Mouse (Mus musculus): ENCODE data around the gene Wdr70.
"Not testable (repeated sequence)": the region's sequence is repeated elsewhere in the genome, so short reads cannot be mapped to it uniquely, and the experiment has no call there.

The Wdr70 gene

GRCm38 (mm10) chr15:8098774-8099749 lies at the start of gene Wdr70:
TSS of gene Wdr70 (minus strand) at chr15:8099209.
- peak; percentile 99 for DNase-seq (ENCODE audit: low spot score)

- DNase-seq (ENCODE audit: low spot score), result no peak
These were observed 36.6 kb upstream of the Wdr70 start for GRCm38 (mm10) chr15:8135606-8136005.

GRCm38 (mm10) chr15:8131761-8132160 lies 32.8 kb upstream of the Wdr70 start:
- DNase-seq (ENCODE audit: low spot score), result no peak

- DNase-seq (ENCODE audit: low spot score), result no peak
These were observed 32.3 kb upstream of the Wdr70 start for GRCm38 (mm10) chr15:8131268-8131667.

- DNase-seq (ENCODE audit: low spot score), result no peak
These were observed 30.3 kb upstream of the Wdr70 start for GRCm38 (mm10) chr15:8129281-8129680.

- no peak for DNase-seq (ENCODE audit: low spot score)
These were observed 10.8 kb upstream of the Wdr70 start for GRCm38 (mm10) chr15:8109782-8110181.

- DNase-seq (ENCODE audit: low spot score), result peak; percentile 87
These were observed 10.1 kb upstream of the Wdr70 start, which contains the start of gene Nup155 for GRCm38 (mm10) chr15:8108966-8109743. TSS of gene Nup155 (plus strand) at chr15:8109273.

GRCm38 (mm10) chr15:8108360-8108965 lies 9.5 kb upstream of the Wdr70 start:
- DNase-seq (ENCODE audit: low spot score), result no peak

GRCm38 (mm10) chr15:8101975-8102542 lies 3.0 kb upstream of the Wdr70 start:
- not testable (repeated sequence) for DNase-seq (ENCODE audit: low spot score)

- DNase-seq (ENCODE audit: low spot score), result peak; percentile 37
These were observed 1.2 kb downstream of the Wdr70 start for GRCm38 (mm10) chr15:8097853-8098252.

GRCm38 (mm10) chr15:8092668-8093067 lies 6.3 kb downstream of the Wdr70 start:
- not testable (repeated sequence) for DNase-seq (ENCODE audit: low spot score)

GRCm38 (mm10) chr15:8090685-8091084 lies 8.3 kb downstream of the Wdr70 start:
- DNase-seq (ENCODE audit: low spot score), result no peak

GRCm38 (mm10) chr15:8088715-8089114 lies 10.3 kb downstream of the Wdr70 start:
- DNase-seq (ENCODE audit: low spot score), result no peak

- no peak for DNase-seq (ENCODE audit: low spot score)
These were observed 11.7 kb downstream of the Wdr70 start for GRCm38 (mm10) chr15:8087293-8087692.

GRCm38 (mm10) chr15:8082139-8082538 lies 16.9 kb downstream of the Wdr70 start:
- no peak for DNase-seq (ENCODE audit: low spot score)

- not testable (repeated sequence) for DNase-seq (ENCODE audit: low spot score)
These were observed 25.9 kb downstream of the Wdr70 start for GRCm38 (mm10) chr15:8073159-8073558.

GRCm38 (mm10) chr15:8065221-8065620 lies 33.8 kb downstream of the Wdr70 start:
- no peak for DNase-seq (ENCODE audit: low spot score)

- DNase-seq (ENCODE audit: low spot score), result no peak
These were observed 47.8 kb downstream of the Wdr70 start for GRCm38 (mm10) chr15:8051177-8051576.

- no peak for DNase-seq (ENCODE audit: low spot score)
These were observed 59.2 kb downstream of the Wdr70 start for GRCm38 (mm10) chr15:8039834-8040233.

- DNase-seq (ENCODE audit: low spot score), result no peak
These were observed 60.6 kb downstream of the Wdr70 start for GRCm38 (mm10) chr15:8038457-8038856.

- DNase-seq (ENCODE audit: low spot score), result no peak
These were observed 61.2 kb downstream of the Wdr70 start for GRCm38 (mm10) chr15:8037825-8038224.

GRCm38 (mm10) chr15:8031211-8031610 lies 67.8 kb downstream of the Wdr70 start:
- no peak for DNase-seq (ENCODE audit: low spot score)
